Mouse (Mus musculus): ENCODE results near the gene Srsf5.

Gene Srsf5

GRCm38 (mm10) chr12:80995326-80995725, 50.0 kb downstream of the Srsf5 start:
- no peak for DNase-seq (ENCODE audit: low read depth, low spot score)

DNA sequence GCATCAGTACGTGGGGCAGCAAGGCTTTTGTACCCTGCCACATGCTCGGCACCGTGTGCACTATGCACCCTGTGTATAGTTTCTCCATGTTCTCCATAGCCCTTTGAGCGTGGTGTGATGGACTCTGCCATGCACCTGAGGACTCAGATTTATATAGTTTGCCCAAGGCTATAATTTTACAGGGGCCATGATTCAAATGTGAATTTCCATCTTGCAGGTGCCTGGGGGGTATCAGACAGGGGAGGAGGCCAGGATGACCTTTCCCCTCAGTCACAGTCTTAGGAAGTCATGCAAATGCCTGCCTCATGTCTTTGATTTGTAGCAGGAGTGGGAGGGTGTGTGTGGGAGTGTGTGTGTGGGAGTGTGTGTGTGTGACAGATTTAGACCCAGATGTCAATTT, 52.3 kb downstream of the Srsf5 start:
- no peak for DNase-seq (ENCODE audit: low read depth, low spot score)

DNA sequence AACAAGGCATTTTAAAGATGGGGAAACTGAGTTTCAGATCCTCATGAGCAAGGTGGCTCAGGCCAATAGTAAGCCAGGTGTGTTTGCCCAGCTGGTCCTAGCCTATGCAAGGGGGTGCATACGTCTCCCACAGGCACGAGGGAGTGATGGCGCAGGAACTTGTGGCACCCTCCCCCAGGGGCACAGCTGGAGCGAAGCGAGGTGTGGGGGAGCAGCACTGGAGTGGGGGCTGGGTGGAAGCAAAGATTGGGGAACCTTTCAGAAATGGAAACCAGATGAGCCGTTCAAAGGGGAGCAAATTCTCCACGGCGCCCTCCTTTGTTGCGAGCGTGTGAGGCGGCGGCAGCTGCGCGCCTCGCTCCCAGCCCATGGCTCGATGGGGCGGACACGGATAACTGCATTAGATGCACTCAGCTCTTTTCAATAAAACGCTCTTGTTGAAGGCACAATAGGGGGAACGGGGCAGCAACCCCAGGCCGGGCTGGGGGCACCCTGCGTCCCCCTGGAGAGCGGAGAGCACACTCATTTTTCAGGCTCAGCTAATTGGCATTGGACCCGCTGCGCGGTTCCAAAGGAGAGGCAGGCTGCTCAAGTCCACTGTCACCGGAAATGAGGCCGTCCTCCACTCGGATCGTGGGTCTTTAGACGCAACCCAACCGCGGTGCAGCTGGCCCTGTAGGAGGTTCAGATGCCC, 53.4 kb downstream of the Srsf5 start:
- DNase-seq (ENCODE audit: low read depth, low spot score) = peak; percentile 38
